Mouse (Mus musculus) liver, adult 2 months (tissue): ENCODE data around the gene Hist1h2ab.

ENCODE experiments used
- CTCF ChIP-seq: fragments of 200-500 bp; IDR thresholded peaks from 2 replicates; pipeline ENCODE4 v1.5.1; 2011; ENCODE audit warnings: low read depth, low read length, control low read depth
- POLR2A ChIP-seq: fragments of 200-500 bp; IDR thresholded peaks from 2 replicates; pipeline ENCODE4 v1.6.1; 2011; ENCODE audit warnings: low read length, control low read depth; ENCODE audit not compliant: insufficient read depth; ENCODE audit errors: extremely low read depth

GRCm38 (mm10) chr13:23747892-23748288 lies 3.0 kb upstream of the Hist1h2ab start:
- no peak for TF ChIP-seq CTCF
- no peak for TF ChIP-seq POLR2A
